Mouse (Mus musculus): ENCODE measurements at regions not wholly inside any gene's neighbourhood (a gene's known extent, or its start where the extent isn't known, plus 50 kb on each side); places are given as distances from the start of the nearest gene placed in this dataset.

DNA sequence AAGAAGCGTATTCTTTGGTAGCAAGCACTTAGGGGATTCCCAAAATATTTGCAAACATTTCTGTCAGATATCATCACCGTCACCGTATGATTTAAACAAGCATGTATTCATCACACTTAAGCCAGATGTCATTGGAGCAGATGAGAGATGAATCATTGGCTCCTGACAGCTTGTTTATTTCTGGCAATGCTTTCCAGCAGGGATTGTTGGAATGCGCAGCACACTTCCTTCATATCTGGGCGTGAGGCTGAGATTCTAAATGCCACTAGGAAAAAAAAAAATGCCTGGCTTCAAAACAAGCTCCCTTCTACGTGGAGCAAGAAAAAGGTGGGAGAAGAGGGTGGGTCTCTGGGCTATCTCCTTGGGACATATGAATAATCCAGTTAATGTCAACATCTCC lies 354.1 kb upstream of the Sash1 start:
- in situ Hi-C loops (cut with MboI; ENCODE audit: low pct_unique_long_range_greater_than_20kb in 1 of 2, low sequenced_read_pairs in 2 of 2, unreplicated experiment in 1 of 2), result no loop called here

DNA sequence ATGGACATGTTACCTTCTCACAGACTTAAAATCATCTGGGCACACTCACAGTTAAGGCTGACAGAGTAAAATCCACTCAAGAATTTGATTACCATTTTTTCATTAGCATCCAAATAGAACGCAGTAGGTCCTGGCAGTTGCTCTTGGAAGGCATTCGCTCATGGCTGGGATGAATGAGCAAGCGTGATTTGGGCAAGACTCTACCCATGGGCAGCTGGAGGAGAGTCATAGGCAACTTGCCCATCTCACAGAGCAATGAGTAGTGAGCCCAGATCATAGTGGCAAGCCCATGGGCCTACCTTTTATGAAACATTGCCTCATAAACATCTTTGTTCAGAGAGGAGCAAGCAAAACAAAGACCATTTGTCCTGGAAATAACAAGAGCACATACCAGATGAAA lies 345.9 kb upstream of the Sash1 start:
- in situ Hi-C loops (cut with MboI; ENCODE audit: low pct_unique_long_range_greater_than_20kb in 1 of 2, low sequenced_read_pairs in 2 of 2, unreplicated experiment in 1 of 2), result no loop called here

DNA sequence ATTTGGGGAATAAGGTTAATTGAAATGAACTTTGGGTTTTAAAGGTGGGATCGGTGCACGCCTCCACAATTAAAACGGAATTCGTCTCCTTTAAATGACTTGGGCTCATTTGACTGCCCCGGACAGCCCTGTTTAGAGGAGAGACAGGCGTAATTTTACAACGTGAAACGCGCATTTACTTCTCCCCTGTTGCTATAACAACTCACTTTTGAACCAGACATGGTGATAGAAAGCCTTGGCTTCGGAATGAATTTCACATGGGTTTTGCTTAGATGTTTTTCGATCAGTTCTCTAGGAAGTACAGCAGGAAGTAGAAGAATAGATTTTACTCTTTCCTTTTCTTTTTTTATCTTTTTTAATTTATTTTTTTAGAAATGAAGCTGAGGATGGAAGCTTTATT lies 343.2 kb upstream of the Sash1 start:
- in situ Hi-C loops (cut with MboI; ENCODE audit: low pct_unique_long_range_greater_than_20kb in 1 of 2, low sequenced_read_pairs in 2 of 2, unreplicated experiment in 1 of 2), result no loop called here

DNA sequence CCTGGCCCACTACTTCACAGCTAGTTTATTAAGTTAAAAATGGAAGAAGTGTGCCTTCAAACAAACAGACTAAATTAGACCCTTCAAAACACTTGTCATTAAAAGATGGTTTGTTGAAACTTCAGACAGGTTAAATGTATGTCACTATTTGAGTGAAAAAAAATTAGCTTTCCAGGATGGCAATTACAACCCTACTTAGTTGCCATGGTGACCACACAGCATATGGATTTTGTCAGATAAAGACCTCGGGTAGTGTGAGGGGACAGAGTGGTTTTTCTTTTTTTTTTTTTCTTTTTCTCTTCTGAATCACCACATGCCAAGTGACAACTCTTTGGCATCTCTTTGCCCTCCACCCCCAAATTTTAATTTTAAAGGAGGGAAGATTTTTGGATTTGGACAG lies 341.5 kb upstream of the Sash1 start:
- in situ Hi-C loops (cut with MboI; ENCODE audit: low pct_unique_long_range_greater_than_20kb in 1 of 2, low sequenced_read_pairs in 2 of 2, unreplicated experiment in 1 of 2), result no loop called here

DNA sequence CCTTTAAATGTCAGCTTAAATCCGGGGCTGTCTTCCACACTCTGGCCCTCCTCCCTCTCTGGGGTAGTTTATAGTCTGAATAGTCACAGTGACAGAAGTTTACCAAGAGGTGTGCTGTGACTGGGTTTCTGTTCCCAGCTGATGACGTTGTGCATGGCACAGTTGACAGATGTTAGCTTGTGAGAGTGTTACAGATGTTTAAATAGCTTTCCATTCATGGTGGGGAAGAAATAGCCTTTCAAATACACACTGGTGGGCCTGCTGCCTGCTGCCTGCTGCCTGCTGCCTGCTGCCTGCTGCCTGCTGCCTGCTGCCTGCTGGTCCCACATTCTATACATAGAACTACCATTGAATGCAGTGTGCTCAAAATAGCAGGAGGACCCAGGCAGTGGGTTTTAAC lies 324.8 kb upstream of the Sash1 start:
- in situ Hi-C loops (cut with MboI; ENCODE audit: low pct_unique_long_range_greater_than_20kb in 1 of 2, low sequenced_read_pairs in 2 of 2, unreplicated experiment in 1 of 2), result no loop called here

DNA sequence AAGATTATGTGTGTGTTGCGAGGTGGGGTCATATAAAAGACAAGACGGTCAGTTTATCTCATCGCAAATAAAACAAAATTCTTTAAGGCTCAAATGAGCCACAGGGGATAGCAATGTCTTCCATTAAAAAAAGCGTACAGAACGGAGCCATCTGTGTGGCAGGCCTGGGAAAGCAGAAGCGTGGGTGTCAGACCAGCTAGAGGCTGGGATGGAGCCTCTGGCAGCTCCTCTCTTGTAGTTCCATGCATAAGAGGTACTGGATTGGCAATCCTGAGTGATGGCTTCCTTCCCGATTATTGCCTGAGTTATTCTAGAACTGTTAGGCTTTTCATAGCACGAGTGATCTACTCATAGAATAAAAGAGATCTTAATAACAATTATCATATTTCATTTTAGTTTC lies 318.2 kb upstream of the Sash1 start:
- in situ Hi-C loops (cut with MboI; ENCODE audit: low pct_unique_long_range_greater_than_20kb in 1 of 2, low sequenced_read_pairs in 2 of 2, unreplicated experiment in 1 of 2), result no loop called here

DNA sequence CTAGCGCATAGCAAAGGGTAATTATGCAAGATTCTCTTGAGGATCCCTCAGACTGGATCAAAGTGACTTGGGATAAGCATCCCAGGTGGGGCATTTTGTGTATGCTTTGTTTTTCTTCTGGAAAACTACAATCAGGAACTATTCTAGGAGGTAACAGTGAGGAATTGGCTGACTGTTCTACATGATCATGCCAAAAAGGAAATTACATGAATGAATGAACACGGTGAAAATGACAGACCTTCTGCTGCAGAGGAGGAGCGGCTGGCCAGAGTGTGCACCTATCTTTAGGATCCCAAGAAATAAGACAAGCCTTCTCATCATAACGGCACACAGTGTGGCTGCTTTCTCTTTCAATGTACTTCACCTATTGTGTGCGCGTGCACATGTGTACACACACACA lies 317.5 kb upstream of the Sash1 start:
- in situ Hi-C loops (cut with MboI; ENCODE audit: low pct_unique_long_range_greater_than_20kb in 1 of 2, low sequenced_read_pairs in 2 of 2, unreplicated experiment in 1 of 2), result no loop called here

DNA sequence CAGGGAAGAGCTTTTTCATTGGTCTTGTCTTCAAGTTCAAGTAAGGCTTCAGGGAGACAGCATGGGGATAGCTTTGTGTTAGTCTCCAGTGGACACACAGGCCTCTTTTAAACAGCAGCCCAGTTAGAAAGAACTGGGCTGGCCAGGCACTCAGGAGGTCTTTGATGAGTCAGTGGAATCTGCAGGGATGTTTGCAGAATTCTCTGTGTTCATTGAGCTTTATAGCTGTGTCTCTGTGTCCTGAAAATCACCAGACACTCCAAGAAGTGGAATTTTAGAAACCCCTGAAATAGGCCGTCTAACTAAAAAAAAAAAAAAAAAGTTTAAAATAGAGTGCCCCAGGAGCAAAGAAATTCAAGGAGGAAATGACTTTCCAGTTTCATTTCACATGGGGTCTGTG lies 317.1 kb upstream of the Sash1 start:
- in situ Hi-C loops (cut with MboI; ENCODE audit: low pct_unique_long_range_greater_than_20kb in 1 of 2, low sequenced_read_pairs in 2 of 2, unreplicated experiment in 1 of 2), result no loop called here

DNA sequence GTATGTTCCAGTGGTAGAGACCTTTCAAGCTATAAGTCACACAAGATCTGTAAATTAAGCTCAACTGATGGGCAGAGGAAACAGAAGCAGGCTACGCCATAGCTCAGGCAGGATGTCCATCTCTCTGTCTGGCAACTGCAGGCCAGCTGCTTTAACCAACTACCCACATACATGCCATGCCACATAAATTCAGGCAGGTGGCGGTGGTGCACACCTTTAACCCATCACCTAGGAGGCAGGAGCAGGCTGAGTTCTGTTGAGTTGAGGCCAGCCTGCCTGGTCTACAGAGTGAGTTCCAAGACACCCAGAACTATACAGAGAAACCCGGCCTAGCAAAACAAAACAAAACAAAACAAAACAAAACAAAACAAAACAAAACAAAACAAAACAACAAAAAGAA lies 289.1 kb upstream of the Sash1 start:
- in situ Hi-C loops (cut with MboI; ENCODE audit: low pct_unique_long_range_greater_than_20kb in 1 of 2, low sequenced_read_pairs in 2 of 2, unreplicated experiment in 1 of 2), result loop anchor here in 1 of 2 experiments (10.0 kb wide), 1 partner anchor 500 kb away; the partner anchor contains the start of gene Samd5

DNA sequence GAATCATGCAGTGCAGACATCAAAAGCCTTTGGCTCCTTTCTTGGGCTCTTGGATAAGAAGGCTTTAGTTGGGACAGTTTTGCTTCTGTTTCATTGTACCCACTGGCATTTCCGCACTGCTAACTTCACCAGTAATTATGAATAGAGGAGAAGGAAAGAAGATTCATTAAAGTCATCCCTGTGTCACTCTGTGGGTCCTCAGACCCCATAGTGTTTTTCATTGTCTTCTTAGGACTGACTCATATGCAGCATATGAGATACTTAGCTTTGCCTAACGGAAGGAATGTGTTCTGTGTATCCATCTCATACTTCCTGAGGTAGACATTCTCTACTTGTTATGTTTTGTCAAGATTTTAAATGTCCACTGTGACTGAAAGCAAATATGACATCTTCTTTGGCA lies 287.6 kb upstream of the Sash1 start:
- in situ Hi-C loops (cut with MboI; ENCODE audit: low pct_unique_long_range_greater_than_20kb in 1 of 2, low sequenced_read_pairs in 2 of 2, unreplicated experiment in 1 of 2), result loop anchor here in 1 of 2 experiments (10.0 kb wide), 1 partner anchor 501 kb away; the partner anchor contains the start of gene Samd5

DNA sequence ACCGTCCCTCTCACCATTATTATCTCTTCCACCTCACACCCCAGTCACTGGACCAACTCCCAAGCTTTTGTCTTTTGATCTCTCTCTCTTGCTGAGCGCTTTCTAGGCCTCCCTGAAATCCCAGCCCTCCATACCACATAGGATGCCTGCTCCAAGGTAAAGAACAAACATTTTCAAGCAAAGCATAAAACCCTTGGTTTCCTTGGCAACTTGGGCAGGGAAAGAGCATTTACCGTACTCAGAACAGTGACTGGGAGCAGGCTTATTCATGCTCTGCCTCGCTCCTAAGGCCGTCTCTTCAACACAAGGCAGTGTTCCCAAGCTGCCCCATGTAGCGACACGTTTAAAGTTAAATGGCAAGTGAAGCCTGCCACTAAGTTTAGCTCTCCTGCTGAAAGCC lies 282.9 kb upstream of the Sash1 start:
- in situ Hi-C loops (cut with MboI; ENCODE audit: low pct_unique_long_range_greater_than_20kb in 1 of 2, low sequenced_read_pairs in 2 of 2, unreplicated experiment in 1 of 2), result no loop called here

DNA sequence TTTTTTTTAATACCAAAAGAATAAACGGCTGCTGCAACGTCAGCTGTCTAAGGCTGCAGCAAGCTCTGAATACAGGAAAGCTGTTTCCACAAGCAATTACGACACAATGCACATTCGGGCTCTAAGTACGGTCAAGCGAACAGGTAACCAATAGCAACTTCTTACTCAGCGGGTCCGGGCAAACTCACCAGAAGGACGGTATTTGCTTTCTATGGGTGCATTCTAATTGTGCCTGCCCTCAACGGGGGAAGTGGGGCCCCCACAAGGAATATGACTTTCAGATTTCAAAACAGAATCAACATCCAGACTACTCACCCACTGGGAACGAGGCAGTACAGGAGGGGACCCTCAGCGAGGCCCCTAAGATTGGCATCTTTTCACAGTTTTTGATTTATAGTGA lies 280.1 kb upstream of the Sash1 start:
- in situ Hi-C loops (cut with MboI; ENCODE audit: low pct_unique_long_range_greater_than_20kb in 1 of 2, low sequenced_read_pairs in 2 of 2, unreplicated experiment in 1 of 2), result no loop called here

DNA sequence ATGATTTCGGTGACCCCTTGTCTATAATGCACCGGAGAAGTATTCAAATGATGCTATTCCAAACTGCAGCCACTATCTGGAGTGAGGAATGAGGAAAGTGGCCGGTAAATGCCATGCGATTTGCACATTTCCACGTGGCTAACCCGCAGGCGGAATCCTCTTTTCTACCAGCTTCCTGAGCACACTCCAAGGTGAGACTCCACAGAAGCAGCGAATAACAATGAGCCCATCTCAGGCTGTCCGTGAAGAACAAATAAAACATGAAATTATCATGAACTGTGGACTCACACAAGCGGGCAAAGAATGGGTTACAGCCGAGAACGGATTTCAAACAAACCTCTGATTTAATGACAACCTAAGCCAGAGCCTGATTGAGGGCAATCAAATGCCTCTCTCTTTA lies 279.7 kb upstream of the Sash1 start:
- in situ Hi-C loops (cut with MboI; ENCODE audit: low pct_unique_long_range_greater_than_20kb in 1 of 2, low sequenced_read_pairs in 2 of 2, unreplicated experiment in 1 of 2), result no loop called here

DNA sequence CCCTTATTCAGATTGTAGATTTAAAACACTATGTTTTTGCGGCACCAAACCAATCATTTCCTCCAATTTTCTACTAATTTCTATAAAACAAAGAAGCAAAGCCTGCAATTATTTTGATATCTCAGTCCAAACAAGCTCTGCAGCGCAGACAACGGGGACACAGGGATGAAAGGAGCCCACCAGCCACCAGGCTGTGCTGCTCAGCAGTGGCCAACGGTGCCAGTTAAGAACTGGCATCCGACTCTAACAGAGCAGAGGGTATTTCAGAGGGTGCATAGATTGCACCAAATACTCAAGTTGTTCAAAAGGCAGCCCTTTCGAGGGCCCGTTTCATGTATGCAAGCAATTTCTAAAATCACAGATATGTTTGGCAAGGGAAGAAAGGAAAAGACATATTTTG lies 278.5 kb upstream of the Sash1 start:
- in situ Hi-C loops (cut with MboI; ENCODE audit: low pct_unique_long_range_greater_than_20kb in 1 of 2, low sequenced_read_pairs in 2 of 2, unreplicated experiment in 1 of 2), result no loop called here

DNA sequence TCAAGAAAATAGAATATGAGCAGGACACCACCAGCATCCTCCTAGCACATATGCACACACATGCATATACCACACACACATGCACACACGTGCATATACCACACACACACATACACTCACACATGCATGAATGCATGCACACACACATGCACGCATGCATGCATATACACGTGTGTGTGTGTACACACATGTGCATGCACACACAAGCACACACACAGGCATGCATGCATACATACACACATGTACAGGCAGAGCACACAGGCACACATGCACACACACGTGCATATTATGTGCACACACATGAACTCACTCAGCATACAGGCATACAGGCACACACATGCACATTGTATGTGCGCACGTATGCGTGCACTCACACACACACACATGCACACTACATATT lies 275.7 kb upstream of the Sash1 start:
- in situ Hi-C loops (cut with MboI; ENCODE audit: low pct_unique_long_range_greater_than_20kb in 1 of 2, low sequenced_read_pairs in 2 of 2, unreplicated experiment in 1 of 2), result no loop called here

DNA sequence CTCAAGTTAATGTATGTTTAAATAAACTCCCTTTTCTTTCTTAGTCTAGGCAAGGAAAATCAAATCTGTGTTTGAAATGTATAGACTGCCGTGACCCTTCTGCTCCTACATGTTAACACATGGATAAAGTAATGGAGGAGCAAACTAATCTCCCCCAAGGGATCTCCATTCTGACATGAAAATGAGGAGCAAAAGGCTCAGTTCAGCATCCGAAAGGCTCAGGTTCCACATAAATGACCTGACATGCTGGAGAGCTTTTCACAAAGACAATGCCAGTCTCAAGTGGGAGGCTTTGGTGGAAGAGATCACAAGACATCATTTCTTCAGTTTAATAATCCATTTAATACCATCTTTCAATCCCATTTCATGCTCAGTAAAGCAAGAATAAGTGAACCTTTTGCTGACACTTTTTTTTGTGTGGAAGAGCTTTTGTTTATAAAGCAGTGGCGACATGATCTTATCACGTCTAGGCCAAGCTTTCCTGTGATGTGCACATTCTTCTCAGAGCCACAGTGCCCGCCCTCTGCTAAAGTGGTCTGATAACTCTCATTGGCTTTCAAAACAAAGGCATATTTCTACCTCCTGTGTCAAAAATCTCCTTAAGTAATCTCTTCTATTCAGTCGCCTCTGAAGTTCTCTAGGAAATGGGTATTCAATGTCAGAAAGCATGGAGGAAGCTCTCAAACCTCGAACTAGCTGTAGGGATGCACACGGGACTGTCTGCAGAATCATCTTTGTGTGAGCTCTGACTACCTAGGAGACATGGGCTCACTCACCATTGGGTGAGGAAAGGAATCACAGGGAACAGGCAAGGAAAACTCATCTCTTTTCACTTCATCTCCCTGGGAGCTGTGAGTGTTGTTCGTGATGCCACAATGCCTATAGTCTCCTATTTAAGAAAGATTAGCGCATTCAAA lies 271.7 kb upstream of the Sash1 start:
- in situ Hi-C loops (cut with MboI; ENCODE audit: low pct_unique_long_range_greater_than_20kb in 1 of 2, low sequenced_read_pairs in 2 of 2, unreplicated experiment in 1 of 2), result no loop called here

DNA sequence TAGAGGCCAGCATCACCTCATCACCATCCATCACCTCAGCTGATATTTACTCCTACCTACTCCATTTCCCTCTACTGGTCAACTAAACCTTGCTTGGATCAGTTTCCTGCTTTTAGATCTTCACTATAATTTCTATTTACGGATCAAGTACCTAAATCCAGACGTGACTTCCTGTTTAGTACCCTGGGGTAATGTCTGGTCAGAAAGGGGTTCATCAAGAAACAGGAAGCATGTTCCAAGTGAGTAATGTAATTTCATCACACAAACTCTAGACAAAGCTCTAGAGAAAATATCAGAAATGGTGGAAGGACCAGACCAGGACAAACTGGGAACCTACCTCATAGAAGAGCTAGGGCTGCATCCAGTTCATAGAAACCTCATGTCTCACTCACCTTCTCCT lies 250.2 kb upstream of the Sash1 start:
- in situ Hi-C loops (cut with MboI; ENCODE audit: low pct_unique_long_range_greater_than_20kb in 1 of 2, low sequenced_read_pairs in 2 of 2, unreplicated experiment in 1 of 2), result no loop called here

DNA sequence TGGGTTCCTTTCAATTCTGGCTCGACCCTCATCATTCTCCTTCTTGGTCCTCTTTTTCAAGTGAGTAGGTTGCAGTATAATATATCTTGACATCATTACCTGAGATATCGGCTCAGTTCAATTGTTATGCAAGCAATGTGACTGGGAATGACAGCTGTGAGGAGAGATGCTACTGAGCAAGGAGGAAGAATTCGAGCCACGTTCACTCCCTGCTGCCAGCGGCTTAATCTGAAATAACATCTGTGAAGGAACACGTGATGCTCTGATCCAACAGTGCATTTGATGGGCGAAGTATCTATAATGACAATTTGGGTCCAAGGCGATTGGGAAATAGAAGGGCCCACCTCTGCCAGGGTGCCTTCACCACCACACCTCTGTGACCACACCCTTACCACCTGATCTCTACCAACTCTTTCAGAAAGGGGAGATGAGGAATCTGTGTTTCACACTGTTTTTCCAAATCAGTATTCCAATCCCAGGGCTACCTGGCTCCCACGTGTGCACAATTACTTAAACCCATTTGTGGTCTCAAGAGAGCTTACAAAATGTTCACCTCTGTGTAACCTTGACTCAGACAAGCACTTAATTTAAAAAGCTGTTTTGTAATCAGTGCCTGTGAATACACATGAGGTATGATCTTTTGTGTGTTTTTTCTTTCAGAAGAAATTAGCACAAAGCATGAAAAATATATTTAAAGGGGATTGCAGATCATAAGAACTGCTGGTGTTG lies 248.6 kb upstream of the Sash1 start:
- in situ Hi-C loops (cut with MboI; ENCODE audit: low pct_unique_long_range_greater_than_20kb in 1 of 2, low sequenced_read_pairs in 2 of 2, unreplicated experiment in 1 of 2), result no loop called here

DNA sequence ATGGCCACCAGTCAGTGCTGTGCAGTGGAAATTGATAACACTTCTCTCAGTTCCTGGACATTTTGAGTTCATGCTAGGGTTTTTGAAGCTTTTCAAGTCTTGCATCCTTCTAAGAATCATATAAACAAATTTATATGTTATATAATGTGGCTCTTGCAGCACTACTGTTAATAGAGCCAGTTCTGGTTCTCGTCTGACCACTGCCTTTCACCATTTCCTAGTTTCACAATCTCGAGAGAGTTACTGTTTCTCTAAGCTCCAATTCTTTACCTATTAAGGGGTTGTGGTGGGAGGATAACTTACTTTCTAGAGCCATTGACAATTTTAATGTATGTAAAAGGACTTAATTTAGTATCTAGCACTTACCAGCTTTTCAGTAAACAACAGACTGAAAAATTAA lies 244.2 kb upstream of the Sash1 start:
- in situ Hi-C loops (cut with MboI; ENCODE audit: low pct_unique_long_range_greater_than_20kb in 1 of 2, low sequenced_read_pairs in 2 of 2, unreplicated experiment in 1 of 2), result no loop called here

DNA sequence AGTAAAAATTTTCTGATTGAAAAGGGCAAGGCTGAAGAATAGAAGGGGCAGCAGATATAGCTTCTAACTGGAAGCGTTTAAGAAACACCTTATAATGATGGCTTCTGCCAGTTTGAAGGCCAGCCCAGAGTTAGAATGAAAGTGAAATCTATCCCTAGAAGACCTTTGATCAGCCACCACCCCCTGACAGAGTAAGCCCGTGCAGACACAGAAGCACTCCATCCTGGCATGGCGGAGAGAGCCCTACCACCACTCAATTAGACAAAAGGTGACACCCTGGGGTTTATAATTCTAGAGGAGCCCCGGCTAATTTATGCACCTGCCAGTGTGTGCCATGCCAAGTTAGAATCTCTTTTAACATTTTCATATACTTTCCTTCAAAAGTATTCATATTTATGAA lies 233.4 kb upstream of the Sash1 start:
- in situ Hi-C loops (cut with MboI; ENCODE audit: low pct_unique_long_range_greater_than_20kb in 1 of 2, low sequenced_read_pairs in 2 of 2, unreplicated experiment in 1 of 2), result no loop called here

Measured in mouse embryonic stem cell (cell line).